Mouse (Mus musculus) skeletal muscle tissue, postnatal 0 days (tissue): ENCODE data around the gene Wfdc10. TPM values are rescaled to one million over a fixed set of nuclear protein-coding genes. Genes with fewer than 3 reads are reported as not detected.

Source experiments
- polyA plus RNA-seq: library from polyadenylated mRNA; unstranded; fragments of >200 nt; fragmentation: Nextera tagmentation; extraction: Ambion mirVana; gene quantifications from 2 replicates; pipeline ENCODE4 v1.2.1, GENCODE M21; 2015

Gene Wfdc10
- polyA plus RNA-seq = not detected in 2 replicates

GRCm38 (mm10) chr2:164655858-164656257, at the start of gene Wfdc10:
Gene Wfdc10, plus strand, starts transcription at chr2:164656046.

GRCm38 (mm10) chr2:164613471-164613870, 42.4 kb upstream of the Wfdc10 start, which contains the start of the genes Wfdc6b and Wfdc8:
Gene Wfdc6b, plus strand, starts transcription at chr2:164613522.
Gene Wfdc8, minus strand, starts transcription at chr2:164613626.

GRCm38 (mm10) chr2:164638696-164639095, 17.1 kb upstream of the Wfdc10 start, which contains the start of gene Wfdc16:
Gene Wfdc16, minus strand, starts transcription at chr2:164638796.

GRCm38 (mm10) chr2:164656483-164656882, 637 bp downstream of the Wfdc10 start, which contains the start of gene Wfdc9:
Gene Wfdc9, minus strand, starts transcription at chr2:164656583.

GRCm38 (mm10) chr2:164673987-164674386, 18.1 kb downstream of the Wfdc10 start, which contains the start of gene Wfdc11:
Gene Wfdc11, minus strand, starts transcription at chr2:164674087.

DNA sequence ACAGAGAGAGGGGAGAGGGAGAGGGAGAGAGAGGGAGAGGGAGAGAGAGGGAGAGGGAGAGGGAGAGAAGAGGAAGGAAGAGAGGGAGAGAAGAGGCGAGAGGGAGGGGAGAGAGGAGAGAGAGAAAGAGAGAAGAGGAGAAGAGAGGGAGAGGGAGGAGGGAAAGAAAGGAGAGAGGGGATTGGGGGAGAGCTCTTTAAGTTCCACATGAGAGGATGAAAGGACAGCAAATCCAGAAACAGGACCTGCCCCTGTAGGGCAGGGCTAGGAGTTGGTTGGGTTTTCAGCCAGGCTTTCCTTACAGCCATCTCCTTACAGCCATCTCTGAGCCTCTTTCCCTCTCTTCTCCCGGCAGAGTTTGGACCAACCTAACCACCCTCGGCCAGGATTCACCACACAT, 29.0 kb downstream of the Wfdc10 start, which contains the start of gene Wfdc13:
Wfdc13 (plus strand) TSS at position 301 of the 400 bp plus-strand sequence.

DNA sequence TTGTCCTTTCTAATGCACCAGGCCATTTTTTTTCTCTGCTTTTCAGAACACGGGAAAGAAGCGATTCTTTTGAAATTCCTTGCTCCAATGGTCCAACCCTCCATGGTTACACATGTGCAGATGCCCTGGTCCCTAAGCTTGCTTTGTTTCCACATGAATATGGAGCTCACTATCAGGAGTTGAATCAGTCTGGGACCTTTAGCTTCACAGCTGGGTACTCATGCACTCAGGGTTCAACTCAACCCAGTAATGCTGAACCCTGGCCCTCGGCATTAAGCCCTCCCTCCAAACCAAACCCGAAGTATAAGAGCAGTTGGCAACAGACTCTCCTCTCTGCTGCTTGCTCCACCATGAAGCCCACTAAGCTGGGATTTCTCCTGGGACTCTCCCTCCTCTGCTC, 42.4 kb downstream of the Wfdc10 start, which contains the start of gene Spint4:
Spint4 (plus strand) TSS at position 301 of the 400 bp plus-strand sequence.

Other genes starting within 250 kb of the Wfdc10 start
- 51.3 and 53.3 TPM in 2 replicates for gene Sdc4, start 212.2 kb upstream of the Wfdc10 start, polyA plus RNA-seq
- 33.6 and 35.7 TPM in 2 replicates for gene Sys1, start 199.1 kb upstream of the Wfdc10 start, polyA plus RNA-seq
- gene Gm20458, start 195.1 kb upstream of the Wfdc10 start, polyA plus RNA-seq = 12.3 and 14.5 TPM in 2 replicates
- gene Trp53tg5, start 182.3 kb upstream of the Wfdc10 start, polyA plus RNA-seq = not detected in 2 replicates
- gene Dbndd2, start 169.9 kb upstream of the Wfdc10 start, polyA plus RNA-seq = 9.8 and 10.2 TPM in 2 replicates
- 36.4 and 37.9 TPM in 2 replicates for gene Pigt, start 158.5 kb upstream of the Wfdc10 start, polyA plus RNA-seq
- gene Wfdc2, start 93.6 kb upstream of the Wfdc10 start, polyA plus RNA-seq = 0.29 and 0.37 TPM in 2 replicates
- gene Spint3, start 82.6 kb upstream of the Wfdc10 start, polyA plus RNA-seq = not detected in 2 replicates
- not detected in 2 replicates for gene Wfdc6a, start 70.6 kb upstream of the Wfdc10 start, polyA plus RNA-seq
- not detected in 2 replicates for gene Eppin, start 62.5 kb upstream of the Wfdc10 start, polyA plus RNA-seq
- gene Wfdc6b, start 42.5 kb upstream of the Wfdc10 start, polyA plus RNA-seq = not detected in 2 replicates
- not detected in 2 replicates for gene Wfdc8, start 42.4 kb upstream of the Wfdc10 start, polyA plus RNA-seq
- not detected in 2 replicates for gene Wfdc16, start 17.2 kb upstream of the Wfdc10 start, polyA plus RNA-seq
- gene Wfdc9, start 537 bp downstream of the Wfdc10 start, polyA plus RNA-seq = not detected in 2 replicates
- gene Wfdc11, start 18.0 kb downstream of the Wfdc10 start, polyA plus RNA-seq = not detected in 2 replicates
- 0.21 TPM in 1 of 2 replicates, not detected in the other for gene Wfdc13, start 29.1 kb downstream of the Wfdc10 start, polyA plus RNA-seq
- not detected in 2 replicates for gene Spint4, start 42.5 kb downstream of the Wfdc10 start, polyA plus RNA-seq
- not detected in 2 replicates for gene Spint5, start 59.3 kb downstream of the Wfdc10 start, polyA plus RNA-seq
- 0.14 and 0.29 TPM in 2 replicates for gene Wfdc3, start 89.9 kb downstream of the Wfdc10 start, polyA plus RNA-seq
- 51.2 and 54.3 TPM in 2 replicates for gene Dnttip1, start 89.9 kb downstream of the Wfdc10 start, polyA plus RNA-seq
- gene Ube2c, start 113.9 kb downstream of the Wfdc10 start, polyA plus RNA-seq = 67.3 and 77.7 TPM in 2 replicates
- gene Tnnc2, start 123.9 kb downstream of the Wfdc10 start, polyA plus RNA-seq = 22,389 and 24,028 TPM in 2 replicates
- gene Snx21, start 129.8 kb downstream of the Wfdc10 start, polyA plus RNA-seq = 31.1 and 33.0 TPM in 2 replicates
- 10.2 and 11.7 TPM in 2 replicates for gene Acot8, start 148.8 kb downstream of the Wfdc10 start, polyA plus RNA-seq
- 2.0 TPM in 2 replicates for gene Zswim3, start 149.1 kb downstream of the Wfdc10 start, polyA plus RNA-seq
- gene Zswim1, start 166.6 kb downstream of the Wfdc10 start, polyA plus RNA-seq = 5.9 and 6.8 TPM in 2 replicates
- not detected in 2 replicates for gene Spata25, start 172.5 kb downstream of the Wfdc10 start, polyA plus RNA-seq
- 105 and 116 TPM in 2 replicates for gene Ctsa, start 176.8 kb downstream of the Wfdc10 start, polyA plus RNA-seq
- gene Neurl2, start 177.4 kb downstream of the Wfdc10 start, polyA plus RNA-seq = 56.5 and 63.5 TPM in 2 replicates
- gene Pltp, start 201.7 kb downstream of the Wfdc10 start, polyA plus RNA-seq = 5.9 and 7.4 TPM in 2 replicates
- 41.4 and 42.2 TPM in 2 replicates for gene Pcif1, start 223.3 kb downstream of the Wfdc10 start, polyA plus RNA-seq